Mouse (Mus musculus): ENCODE data around the gene Cdc42ep2.

GRCm38 (mm10) chr19:5922963-5923362 is 1.7 kb downstream of the Cdc42ep2 start:
- TF ChIP-seq POLR2A (IDR thresholded peaks at IDR 0.05; ENCODE audit: insufficient read depth, low read depth, low read length) (no peak), CTCF (IDR thresholded peaks at IDR 0.05; ENCODE audit: insufficient read depth, low read depth, low read length) (no peak)
